Mouse (Mus musculus): ENCODE measurements around the gene C1rl. TPM values are rescaled to one million over a fixed set of nuclear protein-coding genes. Genes with fewer than 3 reads are reported as not detected.
"Not testable (repeated sequence)": the region's sequence is repeated elsewhere in the genome, so short reads cannot be mapped to it uniquely, and the experiment has no call there.

C1rl gene
- polyA plus RNA-seq, 1 experiment from 2014 or later = 0.58 TPM

GRCm38 (mm10) chr6:124509192-124509591 lies 16.3 kb downstream of the C1rl start:
- H3K9ac ChIP-seq (ENCODE audit: low read length); H3K9me3 ChIP-seq (ENCODE audit: control insufficient read depth, low read length); H3K36me3 ChIP-seq (ENCODE audit: control insufficient read depth, insufficient read depth, low read length); ATAC-seq (ENCODE audit: insufficient number of reproducible peaks, insufficient read depth, low FRiP score, low read depth); H3K27me3 ChIP-seq (ENCODE audit: control insufficient read depth, insufficient read depth, low read length); H3K27ac ChIP-seq (replicated peaks in 1 of 2; ENCODE audit: control insufficient read depth in 1 of 2, insufficient read depth in 1 of 2, low read depth in 2 of 2, low read length in 2 of 2); H3K4me1 ChIP-seq (ENCODE audit: control insufficient read depth in 2 of 2, insufficient read depth in 2 of 2, low read length in 2 of 2); H3K4me2 ChIP-seq (ENCODE audit: low read length); H3K4me3 ChIP-seq (ENCODE audit: control insufficient read depth in 1 of 2, insufficient read depth in 1 of 2, low read depth in 1 of 2, low read length in 2 of 2): not testable (repeated sequence)
- WGBS = 91% methylated on average over 5 of the region's 5 CpGs

- ATAC-seq (ENCODE audit: insufficient number of reproducible peaks, insufficient read depth, low FRiP score, low read depth) = no peak
- 54% methylated on average over 6 of the region's 6 CpGs for whole genome bisulfite sequencing
- Histone ChIP-seq H3K27ac (replicated peaks in 1 of 2; ENCODE audit: control insufficient read depth in 1 of 2, insufficient read depth in 1 of 2, low read depth in 2 of 2, low read length in 2 of 2) (no peak overlapping the region), H3K4me2 (ENCODE audit: low read length) (no peak overlapping the region), H3K4me1 (ENCODE audit: control insufficient read depth in 2 of 2, insufficient read depth in 2 of 2, low read length in 2 of 2) (no peaks in the 10 kb centered on the region), H3K27me3 (ENCODE audit: control insufficient read depth, insufficient read depth, low read length) (no peaks in the 10 kb centered on the region), H3K36me3 (ENCODE audit: control insufficient read depth, insufficient read depth, low read length) (no peaks in the 10 kb centered on the region), H3K4me3 (ENCODE audit: control insufficient read depth in 1 of 2, insufficient read depth in 1 of 2, low read depth in 1 of 2, low read length in 2 of 2) (no peak overlapping the region), H3K9ac (ENCODE audit: low read length) (no peak overlapping the region), H3K9me3 (ENCODE audit: control insufficient read depth, low read length) (no peaks in the 10 kb centered on the region)
These were observed 19.0 kb downstream of the C1rl start for GRCm38 (mm10) chr6:124511936-124512335.

- Histone ChIP-seq H3K27me3 (ENCODE audit: control insufficient read depth, insufficient read depth, low read length) (no peaks in the 10 kb centered on the region), H3K9ac (ENCODE audit: low read length) (peak within 1 kb of the TSS; percentile 54; the same call in 1 of the 2 replicates), H3K27ac (replicated peaks in 1 of 2; ENCODE audit: control insufficient read depth in 1 of 2, insufficient read depth in 1 of 2, low read depth in 2 of 2, low read length in 2 of 2) (no peak within 1 kb of the TSS), H3K36me3 (ENCODE audit: control insufficient read depth, insufficient read depth, low read length) (no peaks in the 10 kb centered on the region), H3K9me3 (ENCODE audit: control insufficient read depth, low read length) (no peaks in the 10 kb centered on the region), H3K4me3 (ENCODE audit: control insufficient read depth in 1 of 2, insufficient read depth in 1 of 2, low read depth in 1 of 2, low read length in 2 of 2) (peak within 1 kb of the TSS; percentile 31 to 36), H3K4me2 (ENCODE audit: low read length) (peak within 1 kb of the TSS; percentile 67), H3K4me1 (ENCODE audit: control insufficient read depth in 2 of 2, insufficient read depth in 2 of 2, low read length in 2 of 2) (no peaks in the 10 kb centered on the region)
- no peak for ATAC-seq (ENCODE audit: insufficient number of reproducible peaks, insufficient read depth, low FRiP score, low read depth)
- 7% methylated on average over 6 of the region's 6 CpGs for WGBS
These were observed 19.5 kb downstream of the C1rl start, which contains the start of gene C1ra for GRCm38 (mm10) chr6:124512355-124512836. TSS of gene C1ra (plus strand) at chr6:124512405.

DNA sequence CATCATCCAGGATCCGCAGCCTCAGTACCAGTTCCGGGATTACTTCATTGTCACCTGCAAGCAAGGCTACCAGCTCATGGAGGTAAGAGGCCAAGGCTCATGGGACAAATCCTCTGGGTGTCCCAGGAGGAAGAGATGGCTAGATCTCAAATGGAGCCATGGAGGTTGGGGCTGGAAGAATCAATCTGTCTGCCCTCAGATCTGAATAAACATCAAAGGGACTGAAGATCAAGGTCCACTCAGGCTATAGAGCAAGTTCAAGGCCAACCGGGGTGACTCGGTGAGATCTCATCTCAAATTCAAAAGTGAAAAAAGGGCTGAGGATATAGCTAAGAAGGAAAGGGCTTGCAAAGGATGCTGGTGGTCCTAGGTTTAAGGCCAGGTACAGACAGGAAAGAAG lies 24.8 kb downstream of the C1rl start:
- 90% methylated on average over 4 of the region's 4 CpGs for WGBS
- not testable (repeated sequence) for H3K27ac ChIP-seq (replicated peaks in 1 of 2; ENCODE audit: control insufficient read depth in 1 of 2, insufficient read depth in 1 of 2, low read depth in 2 of 2, low read length in 2 of 2); H3K9me3 ChIP-seq (ENCODE audit: control insufficient read depth, low read length); H3K9ac ChIP-seq (ENCODE audit: low read length); H3K4me2 ChIP-seq (ENCODE audit: low read length); H3K36me3 ChIP-seq (ENCODE audit: control insufficient read depth, insufficient read depth, low read length); ATAC-seq (ENCODE audit: insufficient number of reproducible peaks, insufficient read depth, low FRiP score, low read depth); H3K27me3 ChIP-seq (ENCODE audit: control insufficient read depth, insufficient read depth, low read length); H3K4me3 ChIP-seq (ENCODE audit: control insufficient read depth in 1 of 2, insufficient read depth in 1 of 2, low read depth in 1 of 2, low read length in 2 of 2); H3K4me1 ChIP-seq (ENCODE audit: control insufficient read depth in 2 of 2, insufficient read depth in 2 of 2, low read length in 2 of 2)

DNA sequence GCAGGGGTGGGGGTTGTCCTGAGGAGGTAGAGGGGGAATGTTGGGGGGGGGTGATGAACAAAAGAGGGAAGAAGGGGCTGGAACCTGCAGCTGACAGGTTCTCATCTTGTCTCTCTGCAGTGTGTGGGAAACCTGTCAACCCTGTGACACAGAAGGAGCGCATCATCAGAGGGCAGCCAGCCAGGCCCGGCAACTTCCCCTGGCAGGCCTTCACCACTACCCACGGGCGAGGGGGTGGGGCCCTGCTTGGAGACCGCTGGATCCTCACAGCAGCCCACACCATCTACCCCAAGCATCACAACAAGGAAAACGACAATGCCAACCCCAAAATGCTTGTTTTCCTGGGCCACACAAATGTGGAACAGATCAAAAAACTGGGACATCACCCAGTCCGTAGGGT lies 29.2 kb downstream of the C1rl start:
- H3K27me3 ChIP-seq (ENCODE audit: control insufficient read depth, insufficient read depth, low read length); ATAC-seq (ENCODE audit: insufficient number of reproducible peaks, insufficient read depth, low FRiP score, low read depth); H3K9ac ChIP-seq (ENCODE audit: low read length); H3K36me3 ChIP-seq (ENCODE audit: control insufficient read depth, insufficient read depth, low read length); H3K27ac ChIP-seq (replicated peaks in 1 of 2; ENCODE audit: control insufficient read depth in 1 of 2, insufficient read depth in 1 of 2, low read depth in 2 of 2, low read length in 2 of 2); H3K9me3 ChIP-seq (ENCODE audit: control insufficient read depth, low read length); H3K4me2 ChIP-seq (ENCODE audit: low read length); H3K4me1 ChIP-seq (ENCODE audit: control insufficient read depth in 2 of 2, insufficient read depth in 2 of 2, low read length in 2 of 2); H3K4me3 ChIP-seq (ENCODE audit: control insufficient read depth in 1 of 2, insufficient read depth in 1 of 2, low read depth in 1 of 2, low read length in 2 of 2): not testable (repeated sequence)
- 64% methylated on average over 7 of the region's 7 CpGs for WGBS

DNA sequence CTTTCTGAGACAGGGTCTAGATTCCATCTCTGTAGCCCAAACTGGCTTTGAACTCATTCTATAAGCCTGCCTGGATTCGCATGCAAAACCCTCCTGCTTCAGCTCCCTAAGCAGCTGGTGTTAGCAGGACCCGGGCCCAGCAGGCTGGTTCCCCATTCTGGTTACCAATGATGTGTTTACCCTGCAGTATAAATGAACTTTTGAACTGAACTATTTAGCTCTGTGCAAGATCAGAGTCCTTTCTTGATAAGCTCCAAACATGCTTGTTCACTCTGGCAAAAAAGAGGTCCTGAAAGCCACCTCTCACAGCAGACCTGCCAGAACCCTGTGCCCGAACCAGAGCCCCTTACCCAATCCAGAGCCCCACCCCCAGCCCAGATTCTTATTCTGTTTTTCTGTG lies 35.0 kb downstream of the C1rl start:
- H3K9ac ChIP-seq (ENCODE audit: low read length) = no peak overlapping the region
- H3K27me3 ChIP-seq (ENCODE audit: control insufficient read depth, insufficient read depth, low read length) = no peaks in the 10 kb centered on the region
- H3K9me3 ChIP-seq (ENCODE audit: control insufficient read depth, low read length) = no peaks in the 10 kb centered on the region
- ATAC-seq (ENCODE audit: insufficient number of reproducible peaks, insufficient read depth, low FRiP score, low read depth) = no peak
- H3K36me3 ChIP-seq (ENCODE audit: control insufficient read depth, insufficient read depth, low read length) = no peaks in the 10 kb centered on the region
- H3K4me2 ChIP-seq (ENCODE audit: low read length) = no peak overlapping the region
- 58% methylated on average over 3 of the region's 3 CpGs for WGBS
- H3K27ac ChIP-seq (replicated peaks in 1 of 2; ENCODE audit: control insufficient read depth in 1 of 2, insufficient read depth in 1 of 2, low read depth in 2 of 2, low read length in 2 of 2) = no peak overlapping the region
- H3K4me3 ChIP-seq (ENCODE audit: control insufficient read depth in 1 of 2, insufficient read depth in 1 of 2, low read depth in 1 of 2, low read length in 2 of 2) = no peak overlapping the region
- no peaks in the 10 kb centered on the region for H3K4me1 ChIP-seq (ENCODE audit: control insufficient read depth in 2 of 2, insufficient read depth in 2 of 2, low read length in 2 of 2)

DNA sequence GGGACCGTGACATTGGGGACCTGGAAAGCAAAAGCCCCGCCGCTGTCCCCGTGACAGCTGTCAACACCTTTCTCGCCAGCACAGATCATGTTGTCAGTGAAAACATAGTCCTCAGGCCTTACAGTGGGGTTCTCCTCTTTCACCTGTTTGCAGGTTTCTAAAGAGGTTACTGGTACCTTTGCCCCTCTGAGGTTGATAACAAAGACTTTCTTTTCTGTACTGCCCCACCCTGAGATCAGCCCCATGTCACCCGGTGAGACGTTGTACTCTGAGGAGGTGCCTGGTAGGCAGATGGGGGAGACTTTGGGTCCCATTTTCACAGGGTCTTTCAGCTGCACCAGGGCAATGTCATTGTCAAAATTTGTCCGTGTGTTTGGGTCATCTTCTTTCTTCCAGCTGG lies 38.2 kb downstream of the C1rl start:
- Histone ChIP-seq H3K27ac (replicated peaks in 1 of 2; ENCODE audit: control insufficient read depth in 1 of 2, insufficient read depth in 1 of 2, low read depth in 2 of 2, low read length in 2 of 2) (no peak overlapping the region), H3K4me2 (ENCODE audit: low read length) (no peak overlapping the region), H3K4me3 (ENCODE audit: control insufficient read depth in 1 of 2, insufficient read depth in 1 of 2, low read depth in 1 of 2, low read length in 2 of 2) (no peak overlapping the region), H3K36me3 (ENCODE audit: control insufficient read depth, insufficient read depth, low read length) (no peaks in the 10 kb centered on the region), H3K9me3 (ENCODE audit: control insufficient read depth, low read length) (no peaks in the 10 kb centered on the region), H3K9ac (ENCODE audit: low read length) (no peak overlapping the region), H3K4me1 (ENCODE audit: control insufficient read depth in 2 of 2, insufficient read depth in 2 of 2, low read length in 2 of 2) (no peaks in the 10 kb centered on the region), H3K27me3 (ENCODE audit: control insufficient read depth, insufficient read depth, low read length) (no peaks in the 10 kb centered on the region)
- ATAC-seq (ENCODE audit: insufficient number of reproducible peaks, insufficient read depth, low FRiP score, low read depth) = no peak
- WGBS = 63% methylated on average over 8 of the region's 8 CpGs

DNA sequence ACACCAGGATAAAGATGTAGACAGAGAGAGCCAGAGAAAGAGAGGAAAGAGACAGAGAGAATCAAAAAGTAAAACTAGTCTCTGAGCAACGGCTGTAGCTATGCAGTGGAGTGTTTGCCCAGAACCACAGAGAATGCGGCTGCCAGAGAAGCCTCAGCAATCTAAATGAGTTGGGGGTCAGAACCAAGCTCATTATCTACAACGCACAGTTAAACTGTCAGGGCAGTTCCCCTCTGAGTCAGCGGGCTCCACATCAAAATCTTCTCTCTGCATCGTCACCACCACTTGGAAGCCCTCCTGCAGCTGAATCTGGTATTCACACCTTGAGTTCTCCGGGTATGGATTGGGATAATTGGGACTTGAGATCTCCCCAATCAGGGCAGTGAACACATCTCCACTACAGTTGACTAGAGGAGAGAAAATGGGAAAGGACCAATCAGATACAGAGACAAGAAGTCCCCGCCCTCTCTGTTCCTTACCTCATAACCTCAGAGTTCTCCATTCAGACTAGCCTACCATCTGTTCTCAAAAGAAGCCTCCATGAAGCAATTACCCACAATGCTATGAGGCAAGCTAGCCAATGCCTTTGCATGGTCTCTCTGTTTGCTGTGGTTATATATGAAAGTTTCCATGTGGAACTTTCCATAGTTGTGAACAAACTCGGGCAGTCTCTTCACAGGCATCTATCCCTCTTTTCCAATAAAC lies 43.4 kb downstream of the C1rl start:
- not testable (repeated sequence) for H3K4me1 ChIP-seq (ENCODE audit: control insufficient read depth in 2 of 2, insufficient read depth in 2 of 2, low read length in 2 of 2); H3K4me3 ChIP-seq (ENCODE audit: control insufficient read depth in 1 of 2, insufficient read depth in 1 of 2, low read depth in 1 of 2, low read length in 2 of 2); H3K4me2 ChIP-seq (ENCODE audit: low read length); H3K27me3 ChIP-seq (ENCODE audit: control insufficient read depth, insufficient read depth, low read length); H3K9me3 ChIP-seq (ENCODE audit: control insufficient read depth, low read length); ATAC-seq (ENCODE audit: insufficient number of reproducible peaks, insufficient read depth, low FRiP score, low read depth); H3K36me3 ChIP-seq (ENCODE audit: control insufficient read depth, insufficient read depth, low read length); H3K9ac ChIP-seq (ENCODE audit: low read length); H3K27ac ChIP-seq (replicated peaks in 1 of 2; ENCODE audit: control insufficient read depth in 1 of 2, insufficient read depth in 1 of 2, low read depth in 2 of 2, low read length in 2 of 2)
- WGBS = 67% methylated on average over 8 of the region's 8 CpGs

Measured in heart, embryonic 14.5 days (tissue).